Mouse (Mus musculus) adrenal gland, adult 18-20 months (tissue): Measurements from ENCODE around the gene Cux2. TPM values are rescaled to one million over a fixed set of nuclear protein-coding genes. Genes with fewer than 3 reads are reported as not detected.
A peak's percentile ranks its signal among the peaks of the same experiment; 100 is the strongest.

Experiments
- DNase-seq, 2 experiments: peaks; one replicate each; pipeline ENCODE4 v3.0.0; 2021 to 2022; ENCODE audit warnings: low spot score in 2 of 2
- total RNA-seq, 2 experiments: library from RNA; stranded (reverse); gene quantifications; 1 replicate in 1 of 2; 2 replicates in 1 of 2; pipeline ENCODE4 v1.2.3; 2021

Gene Cux2
- total RNA-seq, 2 experiments from 2014 or later: 11.4 to 15.0 TPM

GRCm38 (mm10) chr5:122060767-122061333 is 10.9 kb upstream of the Cux2 start:
- DNase-seq: no peak

GRCm38 (mm10) chr5:122059060-122060017 is 9.4 kb upstream of the Cux2 start:
- peak; percentile 48 to 53 for DNase-seq

GRCm38 (mm10) chr5:122057622-122058021 is 7.7 kb upstream of the Cux2 start:
- DNase-seq: no peak

GRCm38 (mm10) chr5:122056557-122056956 is 6.7 kb upstream of the Cux2 start:
- no peak for DNase-seq

- no peak for DNase-seq
These were observed 4.4 kb upstream of the Cux2 start for GRCm38 (mm10) chr5:122054130-122054843.

- no peak for DNase-seq
These were observed 3.7 kb upstream of the Cux2 start for GRCm38 (mm10) chr5:122053587-122053986.

- DNase-seq: no peak
These were observed 867 bp upstream of the Cux2 start for GRCm38 (mm10) chr5:122050832-122051105.

- peak in 1 of 2 experiments; percentile 63 for DNase-seq
These were observed 262 bp downstream of the Cux2 start for GRCm38 (mm10) chr5:122049664-122050016.

GRCm38 (mm10) chr5:122048686-122049663 is 927 bp downstream of the Cux2 start:
- no peak for DNase-seq

GRCm38 (mm10) chr5:122048252-122048651 is 1.6 kb downstream of the Cux2 start:
- no peak for DNase-seq

GRCm38 (mm10) chr5:122047791-122048190 is 2.1 kb downstream of the Cux2 start:
- DNase-seq: no peak

- DNase-seq: no peak
These were observed 6.3 kb downstream of the Cux2 start for GRCm38 (mm10) chr5:122043567-122043966.

GRCm38 (mm10) chr5:122035278-122035677 is 14.6 kb downstream of the Cux2 start:
- DNase-seq: no peak

GRCm38 (mm10) chr5:122033167-122033478 is 16.8 kb downstream of the Cux2 start:
- no peak for DNase-seq

GRCm38 (mm10) chr5:122032471-122033166 is 17.3 kb downstream of the Cux2 start:
- no peak for DNase-seq

- no peak for DNase-seq
These were observed 18.8 kb downstream of the Cux2 start for GRCm38 (mm10) chr5:122031146-122031545.

- DNase-seq: no peak
These were observed 19.3 kb downstream of the Cux2 start for GRCm38 (mm10) chr5:122030640-122031039.

- no peak for DNase-seq
These were observed 23.1 kb downstream of the Cux2 start for GRCm38 (mm10) chr5:122026771-122027170.

GRCm38 (mm10) chr5:122026284-122026683 is 23.6 kb downstream of the Cux2 start:
- no peak for DNase-seq

GRCm38 (mm10) chr5:122025117-122025516 is 24.8 kb downstream of the Cux2 start:
- DNase-seq: no peak
